Mouse (Mus musculus) spleen, adult 2 months (tissue): ENCODE measurements around the gene Ppfia4.

Source experiments
- CTCF ChIP-seq: fragments of 200-500 bp; IDR thresholded peaks from 2 replicates; pipeline ENCODE4 v1.5.1; 2011; ENCODE audit warnings: mild to moderate bottlenecking, inconsistent platforms; ENCODE audit not compliant: insufficient read depth, insufficient read length, insufficient replicate concordance; ENCODE audit errors: extremely low read depth
- POLR2A ChIP-seq: fragments of 200-500 bp; IDR thresholded peaks from 2 replicates; pipeline ENCODE4 v1.6.1; 2011; ENCODE audit warnings: low read depth, low read length, inconsistent platforms

DNA sequence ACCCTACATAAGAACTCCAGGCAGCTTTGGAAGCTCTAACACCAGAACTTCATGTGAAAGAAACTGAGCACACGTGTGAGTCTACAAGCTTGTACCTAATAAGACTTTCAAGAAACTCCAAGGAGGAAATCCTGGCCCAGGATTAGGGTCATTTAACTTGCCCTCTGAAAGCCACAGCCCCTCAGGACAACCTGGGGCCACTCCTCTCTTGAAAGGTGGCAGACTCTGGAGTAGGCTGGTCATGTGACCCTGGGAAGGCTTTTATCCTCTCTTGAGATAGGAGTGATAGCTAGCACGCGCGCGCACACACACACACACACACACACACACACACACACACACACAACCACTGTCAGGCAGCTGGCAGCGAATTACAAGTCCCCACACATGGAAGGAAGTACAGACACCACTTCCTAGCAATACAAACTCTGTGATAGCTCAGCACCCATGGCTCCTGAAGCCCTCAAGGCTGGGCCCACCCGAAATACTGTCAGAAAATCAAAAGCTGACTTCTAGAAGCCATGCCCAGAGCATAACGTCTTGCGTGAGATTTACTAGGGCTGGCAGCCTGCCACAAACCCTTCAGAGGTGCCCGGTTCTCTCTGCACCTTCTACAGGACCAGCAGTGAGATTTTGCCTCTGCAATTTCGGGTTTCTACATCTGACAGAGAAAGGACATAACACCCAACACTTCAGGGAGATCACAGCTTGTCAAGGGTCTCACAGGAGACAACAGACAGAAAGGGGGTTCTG, 4.4 kb upstream of the Ppfia4 start:
- TF ChIP-seq POLR2A (no peak), CTCF (no peak)
